Mouse (Mus musculus): ENCODE results near the gene Zim1. TPM values are rescaled to one million over a fixed set of nuclear protein-coding genes. Genes with fewer than 3 reads are reported as not detected.

The Zim1 gene
- polyA plus RNA-seq, 1 experiment from 2014 or later: 20.3 TPM

DNA sequence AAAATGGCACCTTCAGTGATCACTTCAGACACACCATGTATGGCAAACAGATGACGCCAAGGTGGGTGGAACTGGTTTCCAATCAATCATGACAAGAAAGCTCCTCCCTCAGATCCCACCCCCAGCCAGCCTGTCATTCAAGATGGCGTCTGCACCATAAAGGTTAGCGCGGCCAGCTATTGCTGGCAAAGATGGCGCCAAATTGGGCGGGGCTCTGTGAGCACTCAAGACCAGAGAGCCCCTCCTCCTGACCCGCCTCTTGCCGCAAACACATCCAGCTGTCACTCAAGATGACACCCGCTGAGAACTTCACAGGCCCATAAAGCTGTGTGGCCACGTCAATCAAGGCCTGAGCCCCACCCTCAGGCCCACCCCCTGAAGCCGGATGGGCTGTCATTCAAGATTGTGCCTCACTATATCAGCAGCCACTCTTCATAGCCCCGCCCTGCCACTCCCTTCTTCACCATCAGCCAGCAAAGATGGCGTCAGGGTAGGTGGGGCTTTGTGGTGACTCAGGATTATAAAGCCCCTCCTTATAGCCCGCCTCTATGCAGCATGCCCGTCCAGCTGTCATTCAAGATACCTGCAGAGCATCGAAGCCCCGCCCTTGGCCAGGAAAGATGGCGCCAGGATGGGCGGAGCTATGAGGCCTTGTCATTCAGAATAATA, 32.1 kb upstream of the Zim1 start:
- Histone ChIP-seq H3K27me3 (ENCODE audit: control insufficient read depth, insufficient read depth, low read length) (no peaks in the 10 kb centered on the region), H3K27ac (ENCODE audit: low read depth, low read length) (peak overlapping the region; percentile 93), H3K4me1 (ENCODE audit: control insufficient read depth, insufficient read depth, low read length) (no peaks in the 10 kb centered on the region), H3K9me3 (replicated peaks; ENCODE audit: control insufficient read depth, low read length) (peaks cover 37% of the 10 kb centered on the region), H3K4me3 (ENCODE audit: low read depth, low read length) (peak overlapping the region; percentile 65), H3K4me2 (peak overlapping the region; percentile 38), H3K36me3 (ENCODE audit: control insufficient read depth, insufficient read depth, low read length) (peaks cover 4% of the 10 kb centered on the region; the same call in 1 of the 2 replicates), H3K9ac (ENCODE audit: low read depth, low read length) (no peak overlapping the region)
- peak; percentile 84 for ATAC-seq (replicated peaks; ENCODE audit: insufficient number of reproducible peaks, low FRiP score, low TSS enrichment)
- WGBS (ENCODE audit: insufficient replicate concordance): 53% methylated on average over 19 of the region's 19 CpGs

- no peaks in the 10 kb centered on the region for H3K4me1 ChIP-seq (ENCODE audit: control insufficient read depth, insufficient read depth, low read length)
- H3K4me3 ChIP-seq (ENCODE audit: low read depth, low read length): peak overlapping the region; percentile 65
- H3K9me3 ChIP-seq (replicated peaks; ENCODE audit: control insufficient read depth, low read length): peaks cover 37% of the 10 kb centered on the region
- 53% methylated on average over 19 of the region's 19 CpGs for WGBS (ENCODE audit: insufficient replicate concordance)
- peak; percentile 44 for ATAC-seq (replicated peaks; ENCODE audit: insufficient number of reproducible peaks, low FRiP score, low TSS enrichment)
- H3K27me3 ChIP-seq (ENCODE audit: control insufficient read depth, insufficient read depth, low read length): no peaks in the 10 kb centered on the region
- no peak overlapping the region for H3K9ac ChIP-seq (ENCODE audit: low read depth, low read length)
- H3K36me3 ChIP-seq (ENCODE audit: control insufficient read depth, insufficient read depth, low read length): peaks cover 4% of the 10 kb centered on the region; the same call in 1 of the 2 replicates
- H3K4me2 ChIP-seq: peak overlapping the region; percentile 38
- H3K27ac ChIP-seq (ENCODE audit: low read depth, low read length): peak overlapping the region; percentile 73
These were observed 31.3 kb upstream of the Zim1 start for GRCm38 (mm10) chr7:6727351-6728121.

DNA sequence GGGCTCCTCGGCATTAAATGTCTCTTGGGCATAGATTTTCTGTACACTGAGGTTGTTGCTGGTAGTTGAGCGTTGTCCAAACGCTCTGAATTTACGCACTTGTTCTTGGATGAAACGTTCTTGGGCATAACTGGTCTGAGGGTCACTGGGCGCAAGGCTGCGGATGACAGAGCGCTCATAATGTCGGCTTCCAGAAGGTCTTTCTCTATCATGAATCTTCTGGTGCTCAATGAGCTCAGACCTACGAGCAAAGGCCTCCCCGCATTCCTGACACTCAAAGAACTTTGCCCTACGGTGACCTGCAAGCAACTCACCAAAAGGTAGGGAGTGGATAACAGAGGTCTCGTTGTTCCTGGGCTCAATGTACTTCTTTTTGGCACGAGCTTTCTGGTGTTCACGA, 13.1 kb upstream of the Zim1 start:
- Histone ChIP-seq H3K4me3 (ENCODE audit: low read depth, low read length) (no peak overlapping the region), H3K4me1 (ENCODE audit: control insufficient read depth, insufficient read depth, low read length) (no peaks in the 10 kb centered on the region), H3K27me3 (ENCODE audit: control insufficient read depth, insufficient read depth, low read length) (no peaks in the 10 kb centered on the region), H3K27ac (ENCODE audit: low read depth, low read length) (no peak overlapping the region), H3K9ac (ENCODE audit: low read depth, low read length) (no peak overlapping the region), H3K9me3 (replicated peaks; ENCODE audit: control insufficient read depth, low read length) (no peaks in the 10 kb centered on the region), H3K36me3 (ENCODE audit: control insufficient read depth, insufficient read depth, low read length) (peaks cover 34% of the 10 kb centered on the region), H3K4me2 (no peak overlapping the region)
- no peak for ATAC-seq (replicated peaks; ENCODE audit: insufficient number of reproducible peaks, low FRiP score, low TSS enrichment)
- WGBS (ENCODE audit: insufficient replicate concordance): 88% methylated on average over 15 of the region's 15 CpGs

- no peak overlapping the region for H3K4me2 ChIP-seq
- peaks cover 34% of the 10 kb centered on the region for H3K36me3 ChIP-seq (ENCODE audit: control insufficient read depth, insufficient read depth, low read length)
- H3K9ac ChIP-seq (ENCODE audit: low read depth, low read length): no peak overlapping the region
- no peak overlapping the region for H3K27ac ChIP-seq (ENCODE audit: low read depth, low read length)
- 77% methylated on average over 17 of the region's 17 CpGs for WGBS (ENCODE audit: insufficient replicate concordance)
- no peaks in the 10 kb centered on the region for H3K9me3 ChIP-seq (replicated peaks; ENCODE audit: control insufficient read depth, low read length)
- no peak for ATAC-seq (replicated peaks; ENCODE audit: insufficient number of reproducible peaks, low FRiP score, low TSS enrichment)
- no peaks in the 10 kb centered on the region for H3K4me1 ChIP-seq (ENCODE audit: control insufficient read depth, insufficient read depth, low read length)
- no peaks in the 10 kb centered on the region for H3K27me3 ChIP-seq (ENCODE audit: control insufficient read depth, insufficient read depth, low read length)
- H3K4me3 ChIP-seq (ENCODE audit: low read depth, low read length): no peak overlapping the region
These were observed 12.4 kb upstream of the Zim1 start for GRCm38 (mm10) chr7:6708451-6709180.

DNA sequence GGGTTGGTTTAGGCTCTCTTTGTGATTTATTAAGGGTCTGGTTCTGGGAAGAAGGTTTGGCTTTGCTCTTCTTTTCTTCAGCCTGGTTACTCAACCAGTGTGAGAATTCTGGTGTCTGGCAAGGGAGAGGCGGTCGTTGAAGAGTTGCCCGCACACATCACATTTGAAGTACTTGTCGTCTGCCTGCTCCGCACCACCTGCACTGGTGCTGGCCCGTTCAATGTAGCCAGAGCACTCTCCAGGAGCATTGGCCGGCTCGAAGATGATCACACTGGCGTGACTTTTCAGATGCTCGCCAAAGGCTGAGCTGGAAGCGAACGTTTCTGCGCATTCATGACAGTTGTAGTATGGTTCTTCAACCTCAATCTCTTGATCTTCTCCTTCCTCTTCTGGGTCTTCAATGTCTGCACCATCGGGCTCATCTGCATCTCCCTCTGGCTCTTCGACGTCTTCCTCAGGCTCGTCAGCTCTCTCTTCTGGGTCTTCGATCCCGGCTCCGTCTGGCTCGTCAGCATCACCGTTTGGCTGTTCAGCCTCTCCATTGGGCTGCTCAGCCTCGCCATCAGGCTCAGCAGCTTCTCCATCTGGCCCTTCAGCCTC, 11.3 kb upstream of the Zim1 start:
- Histone ChIP-seq H3K9me3 (replicated peaks; ENCODE audit: control insufficient read depth, low read length) (no peaks in the 10 kb centered on the region), H3K9ac (ENCODE audit: low read depth, low read length) (no peak overlapping the region), H3K36me3 (ENCODE audit: control insufficient read depth, insufficient read depth, low read length) (peaks cover 34% of the 10 kb centered on the region), H3K4me2 (no peak overlapping the region), H3K27ac (ENCODE audit: low read depth, low read length) (no peak overlapping the region), H3K27me3 (ENCODE audit: control insufficient read depth, insufficient read depth, low read length) (no peaks in the 10 kb centered on the region), H3K4me1 (ENCODE audit: control insufficient read depth, insufficient read depth, low read length) (no peaks in the 10 kb centered on the region), H3K4me3 (ENCODE audit: low read depth, low read length) (no peak overlapping the region)
- no peak for ATAC-seq (replicated peaks; ENCODE audit: insufficient number of reproducible peaks, low FRiP score, low TSS enrichment)
- 89% methylated on average over 23 of the region's 23 CpGs for WGBS (ENCODE audit: insufficient replicate concordance)

- Histone ChIP-seq H3K36me3 (ENCODE audit: control insufficient read depth, insufficient read depth, low read length) (no peaks in the 10 kb centered on the region), H3K9ac (ENCODE audit: low read depth, low read length) (no peak overlapping the region), H3K4me1 (ENCODE audit: control insufficient read depth, insufficient read depth, low read length) (no peaks in the 10 kb centered on the region), H3K27ac (ENCODE audit: low read depth, low read length) (no peak overlapping the region), H3K27me3 (ENCODE audit: control insufficient read depth, insufficient read depth, low read length) (no peaks in the 10 kb centered on the region), H3K9me3 (replicated peaks; ENCODE audit: control insufficient read depth, low read length) (no peaks in the 10 kb centered on the region), H3K4me2 (no peak overlapping the region), H3K4me3 (ENCODE audit: low read depth, low read length) (no peak overlapping the region)
- WGBS (ENCODE audit: insufficient replicate concordance): 73% methylated on average over 3 of the region's 3 CpGs
- no peak for ATAC-seq (replicated peaks; ENCODE audit: insufficient number of reproducible peaks, low FRiP score, low TSS enrichment)
These were observed 3.0 kb upstream of the Zim1 start for GRCm38 (mm10) chr7:6699230-6699629.

- Histone ChIP-seq H3K4me3 (ENCODE audit: low read depth, low read length) (no peak overlapping the region), H3K27ac (ENCODE audit: low read depth, low read length) (no peak overlapping the region), H3K27me3 (ENCODE audit: control insufficient read depth, insufficient read depth, low read length) (no peaks in the 10 kb centered on the region), H3K9me3 (replicated peaks; ENCODE audit: control insufficient read depth, low read length) (no peaks in the 10 kb centered on the region), H3K4me2 (no peak overlapping the region), H3K4me1 (ENCODE audit: control insufficient read depth, insufficient read depth, low read length) (no peaks in the 10 kb centered on the region), H3K36me3 (ENCODE audit: control insufficient read depth, insufficient read depth, low read length) (no peaks in the 10 kb centered on the region; the same call in 1 of the 2 replicates), H3K9ac (ENCODE audit: low read depth, low read length) (no peak overlapping the region)
- WGBS (ENCODE audit: insufficient replicate concordance): 95% methylated on average over 6 of the region's 6 CpGs
- no peak for ATAC-seq (replicated peaks; ENCODE audit: insufficient number of reproducible peaks, low FRiP score, low TSS enrichment)
These were observed 10.7 kb downstream of the Zim1 start for GRCm38 (mm10) chr7:6685511-6685910.

GRCm38 (mm10) chr7:6666726-6667125, 29.5 kb downstream of the Zim1 start:
- H3K9ac ChIP-seq (ENCODE audit: low read depth, low read length): no peak overlapping the region

More at GRCm38 (mm10) chr7:6666726-6667125, 29.5 kb downstream of the Zim1 start:
- Histone ChIP-seq H3K4me3 (ENCODE audit: low read depth, low read length) (no peak overlapping the region), H3K4me1 (ENCODE audit: control insufficient read depth, insufficient read depth, low read length) (peaks cover 5% of the 10 kb centered on the region; the same call in 1 of the 2 replicates), H3K27me3 (ENCODE audit: control insufficient read depth, insufficient read depth, low read length) (no peaks in the 10 kb centered on the region), H3K4me2 (no peak overlapping the region), H3K9me3 (replicated peaks; ENCODE audit: control insufficient read depth, low read length) (no peaks in the 10 kb centered on the region), H3K27ac (ENCODE audit: low read depth, low read length) (peak overlapping the region; percentile 62; the same call in 1 of the 2 replicates), H3K36me3 (ENCODE audit: control insufficient read depth, insufficient read depth, low read length) (no peaks in the 10 kb centered on the region)
- 50% methylated on average over 3 of the region's 3 CpGs for WGBS (ENCODE audit: insufficient replicate concordance)
- ATAC-seq (replicated peaks; ENCODE audit: insufficient number of reproducible peaks, low FRiP score, low TSS enrichment): 0 out of 2 replicates have a peak, but pooled peaks have one; percentile 55

Measured in heart, embryonic 11.5 days (tissue).